Mouse (Mus musculus): ENCODE measurements at regions not wholly inside any gene's neighbourhood (a gene's known extent, or its start where the extent isn't known, plus 50 kb on each side); places are given as distances from the start of the nearest gene placed in this dataset.

DNA sequence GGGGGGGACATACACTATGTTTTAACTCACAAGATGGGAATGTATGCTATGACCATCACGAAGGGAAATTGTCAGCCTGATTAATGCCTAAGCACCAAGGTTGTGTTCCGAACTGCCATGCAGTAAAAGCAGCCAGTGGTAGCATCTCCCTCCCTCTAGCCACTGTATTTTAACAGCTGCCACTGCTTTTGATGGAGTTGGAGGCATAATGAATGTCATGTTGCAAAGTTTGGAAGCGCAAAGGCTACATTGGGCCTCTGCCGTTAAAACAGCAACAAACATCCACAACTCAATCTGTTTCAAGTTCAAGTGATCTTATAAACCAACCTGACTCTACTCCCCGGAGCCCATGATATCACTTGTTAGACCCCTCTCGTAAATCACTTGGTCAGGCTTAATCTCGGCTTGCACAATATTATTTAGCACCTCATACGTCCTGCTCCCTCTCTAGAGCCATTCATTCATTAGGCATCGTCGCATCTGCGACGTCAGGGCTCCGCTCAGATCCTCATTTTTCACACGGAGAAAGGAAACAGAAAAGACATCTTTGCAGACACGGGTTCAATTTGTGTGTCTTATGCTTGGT lies 184.7 kb downstream of the Hlx start:
- TF ChIP-seq CTCF (conservative IDR thresholded peaks at IDR 0.05; ENCODE audit: low read length) (no peak), NANOG (IDR thresholded peaks at IDR 0.05; ENCODE audit: borderline replicate concordance, low read length) (no peak), POU5F1 (IDR thresholded peaks at IDR 0.05; ENCODE audit: borderline replicate concordance, low read length) (no peak)
